Comparison of ENCODE assay signal across 23 mouse cellular contexts in genomic region chr7:74545498-74545990, GRCm38 (mm10).
"Had no signal": no experiment of that assay in that cellular context is flagged by ENCODE, and none has a peak within 500 bp of the region (broad histone marks: within the 10 kb centered on the region; RNA-seq: fewer than 3 reads in every experiment).

No protein-coding gene starts in this region.

- H3K27ac ChIP-seq: heart, adult 2 months; heart, embryonic 10.5 days; hindbrain, embryonic 10.5 days; hindbrain, embryonic 12.5 days; hindbrain, embryonic 14.5 days; intestine, embryonic 15.5 days; layer of hippocampus, adult 2 months; left cerebral cortex, adult 2 months; limb, embryonic 10.5 days; limb, embryonic 12.5 days; liver, embryonic 13.5 days; liver, embryonic 15.5 days had no signal

- H3K4me1 ChIP-seq: liver, embryonic 15.5 days had no signal

- H3K36me3 ChIP-seq: heart, embryonic 10.5 days; hindbrain, embryonic 10.5 days; hindbrain, embryonic 12.5 days; intestine, embryonic 15.5 days; limb, embryonic 10.5 days; limb, embryonic 12.5 days; liver, embryonic 13.5 days; liver, embryonic 15.5 days had no signal

- H3K27me3 ChIP-seq: heart, embryonic 12.5 days; hindbrain, embryonic 12.5 days; intestine, embryonic 15.5 days; limb, embryonic 12.5 days; liver, embryonic 13.5 days; liver, embryonic 15.5 days had no signal

- DNase-seq: gastrocnemius, adult 2 months; gastrocnemius, postnatal 10 days; gastrocnemius, postnatal 25 days; heart, adult 2 months; heart, postnatal 10 days; heart, postnatal 4 days; kidney, adult 18-20 months; kidney, postnatal 10 days; kidney, postnatal 25 days; liver; liver, embryonic 13.5 days; liver, postnatal 0 days had no signal

- H3K4me3 ChIP-seq: gastrocnemius, adult 2 months; heart, adult 2 months; heart, embryonic 10.5 days; heart, embryonic 12.5 days; hindbrain, embryonic 10.5 days; hindbrain, embryonic 12.5 days; intestine, embryonic 15.5 days; layer of hippocampus, adult 2 months; left cerebral cortex, adult 2 months; limb, embryonic 10.5 days; limb, embryonic 12.5 days; liver, embryonic 13.5 days; liver, embryonic 15.5 days had no signal
